Mouse (Mus musculus) E14TG2a.4 (cell line): ENCODE measurements around the gene H2-T22.

Experiments used
- H3K27me3 ChIP-seq: 2 replicates; pipeline ENCODE4 v1.6.1; 2014; ENCODE audit warnings: low read length, control low read depth; ENCODE audit not compliant: insufficient read depth
- H3K36me3 ChIP-seq: 2 replicates; pipeline ENCODE4 v1.6.1; 2014; ENCODE audit warnings: low read length, control low read depth; ENCODE audit not compliant: insufficient read depth
- H3K4me1 ChIP-seq: replicated peaks from 2 replicates; pipeline ENCODE4 v1.6.1; 2014; ENCODE audit warnings: low read depth, low read length, control low read depth
- H3K4me3 ChIP-seq: replicated peaks from 2 replicates; pipeline ENCODE4 v1.5.1; 2014; ENCODE audit warnings: mild to moderate bottlenecking, low read length
- H3K9me3 ChIP-seq: 2 replicates; pipeline ENCODE4 v1.6.1; 2014; ENCODE audit warnings: low read length, control low read depth
- CTCF ChIP-seq: conservative IDR thresholded peaks from 2 replicates; pipeline ENCODE4 v1.5.1; 2014; ENCODE audit warnings: low read length
- NANOG ChIP-seq: IDR thresholded peaks from 2 replicates; pipeline ENCODE4 v1.6.1; 2014; ENCODE audit warnings: borderline replicate concordance, low read length, mixed read lengths
- POU5F1 ChIP-seq: IDR thresholded peaks from 2 replicates; pipeline ENCODE4 v1.6.1; 2014; ENCODE audit warnings: low read length, borderline replicate concordance

The H2-T22 gene

GRCm38 (mm10) chr17:35993675-35994074 lies 48.9 kb downstream of the H2-T22 start:
- H3K36me3 ChIP-seq = peaks cover 13% of the 10 kb centered on the region
- TF ChIP-seq CTCF (peak; percentile 94), NANOG (no peak), POU5F1 (no peak)

DNA sequence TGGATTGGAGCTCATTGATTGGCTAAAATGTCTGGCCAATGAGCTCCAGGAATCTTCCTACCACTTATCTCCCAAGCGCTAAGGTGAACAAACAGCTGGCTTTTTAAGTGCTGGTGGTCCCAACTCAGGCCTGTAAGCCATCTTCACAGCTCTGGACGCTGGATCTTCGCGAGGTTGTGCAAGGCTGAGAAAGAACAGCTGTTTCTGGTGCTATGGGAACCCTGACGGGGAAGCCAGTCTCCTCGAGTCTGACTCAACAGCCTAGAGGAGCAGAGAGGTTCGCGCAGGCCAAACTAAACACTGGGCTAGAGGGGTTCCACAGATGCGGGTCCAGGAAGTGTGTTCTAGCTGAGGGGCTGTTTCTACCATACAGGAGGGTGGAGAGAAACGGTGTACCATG lies 50.8 kb downstream of the H2-T22 start:
- Histone ChIP-seq H3K36me3 (peaks cover 32% of the 10 kb centered on the region), H3K4me1 (peaks cover 57% of the 10 kb centered on the region), H3K4me3 (peak overlapping the region; percentile 61), H3K27me3 (no peaks in the 10 kb centered on the region), H3K9me3 (no peaks in the 10 kb centered on the region)
- TF ChIP-seq CTCF (no peak), NANOG (no peak), POU5F1 (no peak)

More at GRCm38 (mm10) chr17:35993675-35994074, 48.9 kb downstream of the H2-T22 start:
- Histone ChIP-seq H3K9me3 (no peaks in the 10 kb centered on the region), H3K4me1 (peaks cover 57% of the 10 kb centered on the region), H3K27me3 (no peaks in the 10 kb centered on the region), H3K4me3 (peak overlapping the region; percentile 85)
